Mouse (Mus musculus) hindbrain, embryonic 14.5 days (tissue): Measurements from ENCODE around the gene Ogfod1. TPM values are rescaled to one million over a fixed set of nuclear protein-coding genes. Genes with fewer than 3 reads are reported as not detected.

Source experiments
- polyA plus RNA-seq: library from polyadenylated mRNA; unstranded; fragments of >200 nt; fragmentation: Nextera tagmentation; extraction: Ambion mirVana; gene quantifications from 2 replicates; pipeline ENCODE4 v1.2.1, GENCODE M21; 2014

The Ogfod1 gene
- polyA plus RNA-seq, 1 experiment from 2014 or later, result 18.0 TPM

Other genes with a start within 250 kb of the Ogfod1 start
- 200 and 230 TPM in 2 replicates for gene Gnao1, start 227.2 kb upstream of the Ogfod1 start, polyA plus RNA-seq
- gene Amfr, start 24.4 kb upstream of the Ogfod1 start, polyA plus RNA-seq, result 83.1 and 88.9 TPM in 2 replicates
- gene Nudt21, start 167 bp upstream of the Ogfod1 start, polyA plus RNA-seq, result 95.1 and 96.8 TPM in 2 replicates
- 19.7 and 20.6 TPM in 2 replicates for gene Bbs2, start 61.7 kb downstream of the Ogfod1 start, polyA plus RNA-seq
- not detected in 2 replicates for gene Mt4, start 100.0 kb downstream of the Ogfod1 start, polyA plus RNA-seq
- 215 and 245 TPM in 2 replicates for gene Mt3, start 115.4 kb downstream of the Ogfod1 start, polyA plus RNA-seq
- gene Mt2, start 135.5 kb downstream of the Ogfod1 start, polyA plus RNA-seq, result 15.7 and 16.9 TPM in 2 replicates
- 59.7 and 75.2 TPM in 2 replicates for gene Mt1, start 141.9 kb downstream of the Ogfod1 start, polyA plus RNA-seq
- 58.9 and 63.3 TPM in 2 replicates for gene Nup93, start 177.4 kb downstream of the Ogfod1 start, polyA plus RNA-seq